In genomic region chr3:122814531-122814930, GRCm38 (mm10) we compare ENCODE assay signal across 9 mouse cellular contexts.
A peak's percentile ranks its signal among the peaks of the same experiment; 100 is the strongest.
DNase-seq lines count a peak whose midpoint lies in the region; ATAC-seq lines count a peak whose summit lies in the region.
"Had no signal": no experiment of that assay in that cellular context is flagged by ENCODE, and none has a peak within 500 bp of the region (broad histone marks: within the 10 kb centered on the region; RNA-seq: fewer than 3 reads in every experiment).

No protein-coding gene starts in this region.

- 0 out of 2 replicates have a peak overlapping the region, but pooled peaks have one; percentile 9 for H3K27ac ChIP-seq in kidney, embryonic 14.5 days (ENCODE audit: low read depth, low read length)
- peak overlapping the region; percentile 37; the same call in 1 of the 2 replicates for H3K27ac ChIP-seq in forebrain, embryonic 16.5 days (ENCODE audit: low read length)
- H3K27ac ChIP-seq in intestine, embryonic 16.5 days (ENCODE audit: low read length): peak overlapping the region; percentile 78

- no peaks in the 10 kb centered on the region for H3K9me3 ChIP-seq in kidney, embryonic 14.5 days (ENCODE audit: control insufficient read depth, low read length)
- H3K9me3 ChIP-seq in forebrain, embryonic 16.5 days (ENCODE audit: control insufficient read depth, low read length): no peaks in the 10 kb centered on the region; the same call in 1 of the 2 replicates
- no peaks in the 10 kb centered on the region for H3K9me3 ChIP-seq in intestine, embryonic 16.5 days (ENCODE audit: control insufficient read depth, low read length)

- no peaks in the 10 kb centered on the region; the same call in 1 of the 2 replicates for H3K36me3 ChIP-seq in kidney, embryonic 14.5 days (ENCODE audit: control insufficient read depth, insufficient read depth, low read length)
- no peaks in the 10 kb centered on the region for H3K36me3 ChIP-seq in forebrain, embryonic 16.5 days (ENCODE audit: control insufficient read depth, insufficient read depth)
- H3K36me3 ChIP-seq in intestine, embryonic 16.5 days (ENCODE audit: control insufficient read depth, insufficient read depth, low read length): peaks cover 2% of the 10 kb centered on the region; the same call in 1 of the 2 replicates

- ATAC-seq in kidney, embryonic 14.5 days (ENCODE audit: low FRiP score, low TSS enrichment): no peak
- ATAC-seq in forebrain, embryonic 16.5 days: peak; percentile 66
- ATAC-seq in intestine, embryonic 16.5 days: peak; percentile 81

- H3K4me1 ChIP-seq in kidney, embryonic 14.5 days (ENCODE audit: control insufficient read depth, insufficient read depth, low read length): no peaks in the 10 kb centered on the region
- peaks cover 8% of the 10 kb centered on the region; the same call in 1 of the 2 replicates for H3K4me1 ChIP-seq in forebrain, embryonic 16.5 days (replicated peaks; ENCODE audit: control insufficient read depth, insufficient read depth, low read length)
- peaks cover 12% of the 10 kb centered on the region; the same call in 1 of the 2 replicates for H3K4me1 ChIP-seq in intestine, embryonic 16.5 days (ENCODE audit: control insufficient read depth, insufficient read depth, low read length)

- H3K27me3 ChIP-seq in kidney, embryonic 14.5 days (ENCODE audit: control insufficient read depth, insufficient read depth, low read length): no peaks in the 10 kb centered on the region
- no peaks in the 10 kb centered on the region for H3K27me3 ChIP-seq in forebrain, embryonic 16.5 days (replicated peaks; ENCODE audit: control insufficient read depth, insufficient read depth, low read length)
- H3K27me3 ChIP-seq in intestine, embryonic 16.5 days (replicated peaks; ENCODE audit: control insufficient read depth, insufficient read depth, low read length): no peaks in the 10 kb centered on the region

- no peak overlapping the region for H3K9ac ChIP-seq in kidney, embryonic 14.5 days (ENCODE audit: low read depth, low read length)
- no peak overlapping the region for H3K9ac ChIP-seq in forebrain, embryonic 16.5 days (replicated peaks; ENCODE audit: low read depth, low read length)
- no peak overlapping the region for H3K9ac ChIP-seq in intestine, embryonic 16.5 days (ENCODE audit: low read depth, low read length)

- H3K4me2 ChIP-seq in kidney, embryonic 14.5 days (replicated peaks; ENCODE audit: low read depth, low read length): no peak overlapping the region
- no peak overlapping the region for H3K4me2 ChIP-seq in forebrain, embryonic 16.5 days (ENCODE audit: low read length)
- no peak overlapping the region for H3K4me2 ChIP-seq in intestine, embryonic 16.5 days (ENCODE audit: low read depth, low read length)

- H3K4me3 ChIP-seq in kidney, embryonic 14.5 days (ENCODE audit: low read length): no peak overlapping the region
- no peak overlapping the region for H3K4me3 ChIP-seq in forebrain, embryonic 16.5 days (replicated peaks; ENCODE audit: low read length)
- no peak overlapping the region for H3K4me3 ChIP-seq in intestine, embryonic 16.5 days (ENCODE audit: low read length)

- 65% methylated on average over 4 of the region's 4 CpGs for WGBS in kidney, embryonic 14.5 days
- WGBS in forebrain, embryonic 16.5 days: 49% methylated on average over 4 of the region's 4 CpGs
- WGBS in intestine, embryonic 16.5 days: 45% methylated on average over 4 of the region's 4 CpGs

- no peak for DNase-seq in kidney, adult 9 months
- DNase-seq in right cerebral cortex, adult 2 months (ENCODE audit: low spot score in 2 of 2): peak; percentile 33 to 63
- no peak for DNase-seq in adrenal gland, adult (ENCODE audit: inconsistent age in 2 of 2, low spot score in 1 of 2)
- DNase-seq in adrenal gland, adult 8-10 months: no peak
- DNase-seq in urinary bladder, adult 18-20 months (ENCODE audit: low spot score in 2 of 2): no peak
- DNase-seq: thymus, adult 18-20 months had no signal

Comparison
In these comparisons a context has a peak if more than half of its experiments do, and no peak if none do; other contexts are left out.
1. H3K27ac ChIP-seq: peak in every context shown above with its lines; median percentile 78 in intestine, embryonic 16.5 days; 37 in forebrain, embryonic 16.5 days; 9 in kidney, embryonic 14.5 days.
2. DNase-seq: peak in right cerebral cortex, adult 2 months (2 of 2); none in kidney, adult 9 months (single experiment), adrenal gland, adult (0 of 2), adrenal gland, adult 8-10 months (single experiment) and urinary bladder, adult 18-20 months (0 of 2).